Comparison of ENCODE assay signal across 8 mouse cellular contexts in genomic region chr6:47953191-47953726, GRCm38 (mm10). TPM values are rescaled to one million over a fixed set of nuclear protein-coding genes. Genes with fewer than 3 reads are reported as not detected.
DNase-seq lines count a peak whose midpoint lies in the region; ATAC-seq and TF ChIP-seq lines count a peak whose summit lies in the region.

Gene Zfp956 (plus strand): TSS chr6:47953390.

- under 1% methylated on average over 31 of the region's 31 CpGs for WGBS in hindbrain, postnatal 0 days

- H3K9ac ChIP-seq in hindbrain, postnatal 0 days (replicated peaks; ENCODE audit: low read length), result peak within 1 kb of the TSS; percentile 73

- intact Hi-C loops in gastrocnemius, adult 2 months (cut with DNase I), result no loop called here
- intact Hi-C loops in left cerebral cortex, adult 2 months (cut with DNase I), result no loop called here

- no peaks in the 10 kb centered on the region for H3K27me3 ChIP-seq in hindbrain, postnatal 0 days (ENCODE audit: insufficient read depth, low read length)

- peak; percentile 18; the same call in 1 of the 2 replicates for TF ChIP-seq CTCF in gastrocnemius, adult 2 months (IDR thresholded peaks at IDR 0.05)
- TF ChIP-seq CTCF in hindbrain, postnatal 0 days (IDR thresholded peaks at IDR 0.05; ENCODE audit: low read depth), result no peak; the same call in 1 of the 2 replicates
- peak; percentile 6 for TF ChIP-seq CTCF in left cerebral cortex, adult 2 months (IDR thresholded peaks at IDR 0.05)

- peak; percentile 96 for DNase-seq in ZHBTc4 (ENCODE audit: low read depth, low spot score)
- DNase-seq in gastrocnemius, adult 2 months, result peak; percentile 96
- DNase-seq in hindbrain, postnatal 0 days (ENCODE audit: low spot score), result peak; percentile 96
- peak; percentile 94 for DNase-seq in left cerebral cortex, adult 2 months (ENCODE audit: extremely low spot score in 1 of 2, low spot score in 2 of 2)
- DNase-seq in right cerebral cortex, adult 2 months (ENCODE audit: low spot score in 2 of 2), result peak; percentile 95 to 96
- DNase-seq in urinary bladder, postnatal 14 days (ENCODE audit: low spot score), result peak; percentile 94

- peaks cover 20% of the 10 kb centered on the region for H3K4me1 ChIP-seq in hindbrain, postnatal 0 days (ENCODE audit: insufficient read depth, low read length)

- ATAC-seq in common myeloid progenitor, adult 5-6 weeks (replicated peaks; ENCODE audit: low read depth, poor library complexity, severe bottlenecking), result peak; percentile 99
- peak; percentile 99 for ATAC-seq in hindbrain, postnatal 0 days
- peak; percentile 99 for ATAC-seq in megakaryocyte, adult 5-6 weeks (ENCODE audit: poor library complexity, severe bottlenecking)

- no peaks in the 10 kb centered on the region for H3K9me3 ChIP-seq in hindbrain, postnatal 0 days (ENCODE audit: low read length)

- peak within 1 kb of the TSS; percentile 94 for H3K4me3 ChIP-seq in gastrocnemius, adult 2 months
- H3K4me3 ChIP-seq in hindbrain, postnatal 0 days (ENCODE audit: low read length), result peak within 1 kb of the TSS; percentile 68
- H3K4me3 ChIP-seq in left cerebral cortex, adult 2 months, result peak within 1 kb of the TSS; percentile 88

- H3K4me2 ChIP-seq in hindbrain, postnatal 0 days (ENCODE audit: low read depth, low read length), result peak within 1 kb of the TSS; percentile 94

- H3K36me3 ChIP-seq in hindbrain, postnatal 0 days (ENCODE audit: insufficient read depth, low read length), result peaks cover 16% of the 10 kb centered on the region

- H3K27ac ChIP-seq in gastrocnemius, adult 2 months, result peak within 1 kb of the TSS; percentile 88
- H3K27ac ChIP-seq in hindbrain, postnatal 0 days, result peak within 1 kb of the TSS; percentile 91
- peak within 1 kb of the TSS; percentile 93 for H3K27ac ChIP-seq in left cerebral cortex, adult 2 months

RNA-seq across cellular contexts. Expression of gene Zfp956, which starts in this region (rescaled TPM):
- total RNA-seq in common myeloid progenitor, adult 5-6 weeks (2017), result 7.9 and 10.3 TPM in 2 replicates
- 1 to 10 TPM; 5.2 to 7.6 TPM for total RNA-seq in gastrocnemius, adult 2 months (2021)
- total RNA-seq in hindbrain, postnatal 0 days (2014; rRNA removed), result 30.6 and 32.0 TPM in 2 replicates
- polyA plus RNA-seq in hindbrain, postnatal 0 days (2015; fragmentation: Nextera tagmentation; extraction: Ambion mirVana), result 21.0 and 21.3 TPM in 2 replicates
- 10 to 100 TPM; 18.3 to 22.6 TPM for total RNA-seq in left cerebral cortex, adult 2 months (2021)
- total RNA-seq in megakaryocyte, adult 5-6 weeks (2015), result 0.69 and 0.80 TPM in 2 replicates
- 2.5 and 2.9 TPM in 2 replicates for total RNA-seq in megakaryocyte, adult 5-6 weeks (2017)

Comparison
In these comparisons a context has a peak if more than half of its experiments do, and no peak if none do; other contexts are left out.
1. Peak in every context shown above with its lines: DNase-seq, ATAC-seq, H3K4me3 ChIP-seq and H3K27ac ChIP-seq.